Mouse (Mus musculus) small intestine, adult 2 months (tissue): ENCODE measurements around the gene Hoxa10. TPM values are rescaled to one million over a fixed set of nuclear protein-coding genes. Genes with fewer than 3 reads are reported as not detected.
A peak's percentile ranks its signal among the peaks of the same experiment; 100 is the strongest.

Experiments
- H3K27ac ChIP-seq: fragments of 200-500 bp; 2 replicates; pipeline ENCODE4 v1.5.1; 2012; ENCODE audit warnings: low read depth, low read length, control low read depth, inconsistent platforms; ENCODE audit not compliant: insufficient read depth
- H3K27me3 ChIP-seq: fragments of 200-500 bp; 2 replicates; pipeline ENCODE4 v1.6.1; 2012; ENCODE audit warnings: mild to moderate bottlenecking, moderate library complexity, low read length, inconsistent platforms; ENCODE audit not compliant: control insufficient read depth, insufficient read depth
- H3K36me3 ChIP-seq: fragments of 200-500 bp; 2 replicates; pipeline ENCODE4 v1.6.1; 2012; ENCODE audit warnings: mild to moderate bottlenecking, low read length, control low read depth, inconsistent platforms; ENCODE audit not compliant: control insufficient read depth, insufficient read depth
- H3K4me1 ChIP-seq: fragments of 200-500 bp; 2 replicates; pipeline ENCODE4 v1.6.1; 2012; ENCODE audit warnings: low read length, inconsistent platforms, mixed read lengths; ENCODE audit not compliant: control insufficient read depth, insufficient read depth, insufficient read length
- H3K4me3 ChIP-seq: fragments of 200-500 bp; 2 replicates; pipeline ENCODE4 v1.5.1; 2012; ENCODE audit warnings: low read depth, mild to moderate bottlenecking, control low read depth, inconsistent platforms, low read length, moderate library complexity
- CTCF ChIP-seq: fragments of 200-500 bp; IDR thresholded peaks from 2 replicates; pipeline ENCODE4 v1.5.1; 2012; ENCODE audit warnings: low read depth, mild to moderate bottlenecking, control low read depth, inconsistent platforms, low read length, moderate library complexity, mixed read lengths; ENCODE audit not compliant: insufficient replicate concordance, insufficient read length; ENCODE audit errors: extremely low read depth
- POLR2A ChIP-seq: fragments of 200-500 bp; IDR thresholded peaks from 2 replicates; pipeline ENCODE4 v1.6.1; 2012; ENCODE audit warnings: low read depth, mild to moderate bottlenecking, control low read depth, inconsistent platforms, low read length, moderate library complexity
- WGBS: fragments of 180-500 bp; shearing (Covaris S2); methylation state at CpG from one replicate; pipeline ENCODE4 v1.1.7; 2018; 5-methylcytosine and 5-hydroxymethylcytosine counted together
- polyA plus RNA-seq: library from polyadenylated mRNA; depleted of rRNA; stranded (reverse); fragments of >200 nt; gene quantifications from 2 replicates; pipeline ENCODE4 v1.2.3, GENCODE M21; 2012; rRNA removed

Gene Hoxa10
- polyA plus RNA-seq, 1 experiment: not detected

- TF ChIP-seq CTCF (no peak), POLR2A (no peak; the same call in 1 of the 2 replicates)
- peak overlapping the region; percentile 2; the same call in 1 of the 2 replicates for H3K4me3 ChIP-seq
- no peak overlapping the region for H3K27ac ChIP-seq
- peaks cover 24% of the 10 kb centered on the region for H3K27me3 ChIP-seq
- no peaks in the 10 kb centered on the region for H3K36me3 ChIP-seq
- WGBS: 22% methylated on average over 19 of the region's 19 CpGs
- H3K4me1 ChIP-seq: peaks cover 12% of the 10 kb centered on the region
Observed at GRCm38 (mm10) chr6:52185222-52185621, 55.4 kb downstream of the Hoxa10 start.

- 38% methylated on average over 6 of the region's 6 CpGs for WGBS
- TF ChIP-seq POLR2A: no peak
- TF ChIP-seq CTCF: no peak
- H3K4me1 ChIP-seq: peaks cover 12% of the 10 kb centered on the region
- no peaks in the 10 kb centered on the region for H3K36me3 ChIP-seq
- no peak overlapping the region for H3K4me3 ChIP-seq
- H3K27me3 ChIP-seq: peaks cover 24% of the 10 kb centered on the region
- no peak overlapping the region for H3K27ac ChIP-seq
Observed at GRCm38 (mm10) chr6:52184668-52185067, 56.0 kb downstream of the Hoxa10 start.

- Histone ChIP-seq H3K27me3 (peaks cover 29% of the 10 kb centered on the region), H3K4me1 (peaks cover 12% of the 10 kb centered on the region), H3K4me3 (no peak overlapping the region), H3K36me3 (no peaks in the 10 kb centered on the region), H3K27ac (peak overlapping the region; percentile 3; the same call in 1 of the 2 replicates)
- TF ChIP-seq POLR2A: no peak
- no peak for TF ChIP-seq CTCF
- WGBS: 15% methylated on average over 10 of the region's 10 CpGs
Observed at GRCm38 (mm10) chr6:52183311-52184080, 57.2 kb downstream of the Hoxa10 start.

- TF ChIP-seq POLR2A (no peak), CTCF (no peak)
- peaks cover 29% of the 10 kb centered on the region for H3K27me3 ChIP-seq
- H3K27ac ChIP-seq: no peak overlapping the region
- WGBS: 29% methylated on average over 1 of the region's 1 CpGs
- H3K36me3 ChIP-seq: no peaks in the 10 kb centered on the region
- H3K4me3 ChIP-seq: no peak overlapping the region
- peaks cover 12% of the 10 kb centered on the region for H3K4me1 ChIP-seq
Observed at GRCm38 (mm10) chr6:52182793-52183192, 57.9 kb downstream of the Hoxa10 start.

- Histone ChIP-seq H3K27ac (no peak overlapping the region), H3K4me1 (peaks cover 12% of the 10 kb centered on the region), H3K4me3 (no peak overlapping the region), H3K27me3 (peaks cover 32% of the 10 kb centered on the region), H3K36me3 (no peaks in the 10 kb centered on the region)
- TF ChIP-seq POLR2A: no peak
- no peak for TF ChIP-seq CTCF
- 36% methylated on average over 2 of the region's 2 CpGs for WGBS
Observed at GRCm38 (mm10) chr6:52182030-52182429, 58.6 kb downstream of the Hoxa10 start.

Other genes with a start within 250 kb of the Hoxa10 start
- 2.7 and 6.5 TPM in 2 replicates for gene Skap2, start 228.3 kb downstream of the Hoxa10 start, polyA plus RNA-seq
- 0.11 and 0.28 TPM in 2 replicates for gene Hoxa1, start 82.5 kb downstream of the Hoxa10 start, polyA plus RNA-seq
- gene Hoxa2, start 76.0 kb downstream of the Hoxa10 start, polyA plus RNA-seq: 0.83 and 1.0 TPM in 2 replicates
- gene 5730596B20Rik, start 63.4 kb downstream of the Hoxa10 start, polyA plus RNA-seq: 0.10 TPM in 1 of 2 replicates, not detected in the other
- 2.3 and 2.4 TPM in 2 replicates for gene Hoxa4, start 49.1 kb downstream of the Hoxa10 start, polyA plus RNA-seq
- 3.5 and 4.7 TPM in 2 replicates for gene Hoxa5, start 36.3 kb downstream of the Hoxa10 start, polyA plus RNA-seq
- 0.15 and 0.52 TPM in 2 replicates for gene Hoxa6, start 32.1 kb downstream of the Hoxa10 start, polyA plus RNA-seq
- gene Hoxa3, start 27.5 kb downstream of the Hoxa10 start, polyA plus RNA-seq: 3.5 and 5.0 TPM in 2 replicates
- gene Gm28308, start 27.5 kb downstream of the Hoxa10 start, polyA plus RNA-seq: 0.58 TPM in 1 of 2 replicates, not detected in the other
- gene Hoxa7, start 19.0 kb downstream of the Hoxa10 start, polyA plus RNA-seq: 0.04 and 2.5 TPM in 2 replicates
- gene Hoxa9, start 9.8 kb downstream of the Hoxa10 start, polyA plus RNA-seq: not detected in 2 replicates
- 0.04 TPM in 1 of 2 replicates, not detected in the other for gene Hoxa11, start 5.0 kb upstream of the Hoxa10 start, polyA plus RNA-seq
- gene Hoxa13, start 20.0 kb upstream of the Hoxa10 start, polyA plus RNA-seq: not detected in 2 replicates
- gene Evx1, start 72.6 kb upstream of the Hoxa10 start, polyA plus RNA-seq: not detected in 2 replicates